8 mouse cellular contexts compared by ENCODE assay signal in the genomic region with DNA sequence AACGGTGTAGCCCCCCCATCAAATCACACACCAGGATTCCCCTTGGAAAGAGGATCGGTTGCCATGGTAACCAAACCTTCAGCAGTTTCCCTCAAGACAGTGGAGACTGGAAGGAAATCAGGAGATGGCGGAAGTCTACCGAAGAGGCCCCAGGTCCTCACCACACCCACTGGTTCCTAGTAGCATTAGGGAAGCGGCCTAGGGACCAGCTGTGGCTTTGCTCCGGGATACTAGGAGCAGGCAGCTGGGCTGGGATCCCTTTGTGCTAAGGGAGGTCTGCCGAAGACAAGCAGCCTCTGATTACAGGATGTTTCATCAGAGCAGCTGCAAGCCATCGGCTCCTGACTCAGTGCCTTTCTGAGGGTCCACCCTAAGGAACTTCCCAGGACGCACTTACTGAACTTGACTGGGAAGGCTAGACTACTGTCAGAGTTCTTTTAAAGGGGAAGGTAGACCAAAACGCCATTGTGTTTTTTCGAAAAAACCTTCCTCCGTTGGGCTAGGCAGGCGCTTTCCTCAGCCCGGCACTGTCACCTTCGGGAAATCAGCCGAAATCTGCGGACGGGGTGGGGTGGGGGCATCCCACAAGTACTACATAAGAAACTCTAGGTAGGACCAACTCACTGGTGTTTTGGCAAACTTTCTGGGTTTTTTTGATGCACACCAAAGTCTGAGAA.
DNase-seq lines count a peak whose midpoint lies in the region; ATAC-seq and TF ChIP-seq lines count a peak whose summit lies in the region.

No protein-coding gene starts in this region.

- H3K4me2 ChIP-seq in hindbrain, postnatal 0 days (ENCODE audit: low read depth, low read length), result peak overlapping the region; percentile 31; the same call in 1 of the 2 replicates

- no peaks in the 10 kb centered on the region for H3K36me3 ChIP-seq in hindbrain, postnatal 0 days (ENCODE audit: insufficient read depth, low read length)

- 36% methylated on average over 18 of the region's 18 CpGs for WGBS in hindbrain, postnatal 0 days

- H3K27me3 ChIP-seq in hindbrain, postnatal 0 days (ENCODE audit: insufficient read depth, low read length), result no peaks in the 10 kb centered on the region

- intact Hi-C loops in gastrocnemius, postnatal 36 days (cut with DNase I), result loop anchor here (5.0 to 10.0 kb wide), 2 partner anchors 92 to 779 kb away; no protein-coding TSS in a partner anchor

- TF ChIP-seq POLR2A in brain, embryonic 14.5 days (IDR thresholded peaks at IDR 0.05; ENCODE audit: borderline replicate concordance, extremely low read depth, insufficient read depth, insufficient read length, poor library complexity, severe bottlenecking), result no peak

- H3K4me1 ChIP-seq in hindbrain, postnatal 0 days (ENCODE audit: insufficient read depth, low read length), result peaks cover 8% of the 10 kb centered on the region

- H3K9me3 ChIP-seq in hindbrain, postnatal 0 days (ENCODE audit: low read length), result no peaks in the 10 kb centered on the region

- peak; percentile 66 for ATAC-seq in hindbrain, postnatal 0 days

- no peak overlapping the region for H3K27ac ChIP-seq in hindbrain, postnatal 0 days

- peak; percentile 12 for DNase-seq in adrenal gland, postnatal 10 days
- DNase-seq in adrenal gland, adult (ENCODE audit: inconsistent age in 2 of 2, low spot score in 1 of 2), result no peak
- peak; percentile 76 for DNase-seq in brain, embryonic 14.5 days (ENCODE audit: low read depth)
- peak; percentile 7 to 21 for DNase-seq in gastrocnemius, postnatal 36 days
- peak; percentile 67 for DNase-seq in hindbrain, postnatal 0 days (ENCODE audit: low spot score)
- peak; percentile 73 for DNase-seq in mesoderm, embryonic 11.5 days (ENCODE audit: low read depth, low spot score)
- peak; percentile 51 for DNase-seq in testis, postnatal 10 days (ENCODE audit: low spot score)
- DNase-seq in cerebellum, adult 8-10 months, result no peak

- no peak overlapping the region for H3K4me3 ChIP-seq in hindbrain, postnatal 0 days (ENCODE audit: low read length)

- no peak for TF ChIP-seq CTCF in brain, embryonic 14.5 days (IDR thresholded peaks at IDR 0.05; ENCODE audit: borderline replicate concordance, extremely low read depth, insufficient read depth, insufficient read length)
- TF ChIP-seq CTCF in hindbrain, postnatal 0 days (IDR thresholded peaks at IDR 0.05; ENCODE audit: low read depth), result no peak

- H3K9ac ChIP-seq in hindbrain, postnatal 0 days (replicated peaks; ENCODE audit: low read length), result no peak overlapping the region

Comparison
In these comparisons a context has a peak if more than half of its experiments do, and no peak if none do; other contexts are left out.
1. DNase-seq: peak in adrenal gland, postnatal 10 days (single experiment), brain, embryonic 14.5 days (single experiment), gastrocnemius, postnatal 36 days (2 of 2), hindbrain, postnatal 0 days (single experiment), mesoderm, embryonic 11.5 days (single experiment) and testis, postnatal 10 days (single experiment); none in adrenal gland, adult (0 of 2) and cerebellum, adult 8-10 months (single experiment).